Mouse (Mus musculus): ENCODE measurements around the gene Tespa1.

Gene Tespa1

DNA sequence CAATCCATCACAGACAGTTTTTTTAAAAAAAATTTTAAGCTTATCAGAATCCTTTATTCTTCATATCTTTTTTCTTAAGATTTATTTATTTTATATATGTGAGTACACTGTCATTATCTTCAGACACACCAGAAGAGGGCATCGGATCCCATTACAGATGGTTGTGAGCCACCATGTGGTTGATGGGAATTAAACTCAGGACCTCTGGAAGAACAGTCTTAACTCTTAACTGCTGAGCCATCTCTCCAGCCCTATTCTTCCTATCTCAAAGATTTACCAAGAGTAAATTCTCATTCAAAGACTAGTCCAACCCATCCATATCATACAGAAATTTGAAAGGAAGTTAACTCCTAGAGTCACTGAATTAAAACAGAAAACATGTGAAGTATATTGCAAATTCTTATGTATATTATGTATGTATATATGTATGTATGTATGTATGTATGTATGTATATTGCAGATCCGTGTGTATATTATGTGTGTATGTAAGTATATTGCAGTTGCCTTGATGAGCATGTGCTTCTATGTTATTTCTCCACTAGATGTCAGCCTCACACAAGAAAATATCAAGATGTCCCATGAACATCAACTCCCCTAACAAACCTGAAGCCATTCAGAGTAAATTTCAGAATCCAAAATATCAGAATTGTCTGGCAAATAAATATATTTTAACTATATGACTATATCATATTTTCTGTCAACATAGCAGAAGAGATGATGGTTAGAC lies 40.9 kb downstream of the Tespa1 start:
- peak; percentile 57 for DNase-seq (ENCODE audit: low read depth, low spot score)

DNA sequence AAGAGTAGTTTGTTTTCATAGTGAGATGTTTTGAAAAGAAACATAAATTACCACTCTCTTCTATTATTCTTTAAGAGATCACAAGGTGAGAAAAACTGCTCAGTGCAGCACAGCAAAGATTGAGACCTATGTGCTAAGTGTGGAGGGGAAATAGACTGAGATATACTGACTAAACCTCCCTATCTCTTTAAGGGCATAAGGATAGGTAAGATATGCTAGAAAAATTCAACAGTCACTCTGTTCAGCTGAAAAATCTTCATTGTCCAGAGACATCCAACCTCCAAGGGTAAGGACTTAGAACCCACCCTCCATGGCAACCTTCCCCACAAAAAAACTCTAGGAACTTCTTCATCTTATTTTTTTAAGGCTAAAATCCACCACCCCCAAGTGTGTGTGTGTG lies 42.1 kb downstream of the Tespa1 start:
- no peak for DNase-seq (ENCODE audit: low read depth, low spot score)

- DNase-seq (ENCODE audit: low read depth, low spot score) = no peak
Measured at GRCm38 (mm10) chr10:130368384-130368783, 45.7 kb downstream of the Tespa1 start.

- no peak for DNase-seq (ENCODE audit: low read depth, low spot score)
Measured at GRCm38 (mm10) chr10:130370005-130370682, 47.5 kb downstream of the Tespa1 start.

- no peak for DNase-seq (ENCODE audit: low read depth, low spot score)
Measured at GRCm38 (mm10) chr10:130371644-130372043, 49.0 kb downstream of the Tespa1 start.

GRCm38 (mm10) chr10:130372491-130373173 lies 50.0 kb downstream of the Tespa1 start:
- DNase-seq (ENCODE audit: low read depth, low spot score) = no peak

GRCm38 (mm10) chr10:130375145-130375544 lies 52.5 kb downstream of the Tespa1 start:
- no peak for DNase-seq (ENCODE audit: low read depth, low spot score)

GRCm38 (mm10) chr10:130394232-130394631 lies 71.6 kb downstream of the Tespa1 start, which contains the start of gene Vmn2r84:
Gene Vmn2r84, minus strand, starts transcription at chr10:130394332.
- no peak for DNase-seq (ENCODE audit: low read depth, low spot score)

DNA sequence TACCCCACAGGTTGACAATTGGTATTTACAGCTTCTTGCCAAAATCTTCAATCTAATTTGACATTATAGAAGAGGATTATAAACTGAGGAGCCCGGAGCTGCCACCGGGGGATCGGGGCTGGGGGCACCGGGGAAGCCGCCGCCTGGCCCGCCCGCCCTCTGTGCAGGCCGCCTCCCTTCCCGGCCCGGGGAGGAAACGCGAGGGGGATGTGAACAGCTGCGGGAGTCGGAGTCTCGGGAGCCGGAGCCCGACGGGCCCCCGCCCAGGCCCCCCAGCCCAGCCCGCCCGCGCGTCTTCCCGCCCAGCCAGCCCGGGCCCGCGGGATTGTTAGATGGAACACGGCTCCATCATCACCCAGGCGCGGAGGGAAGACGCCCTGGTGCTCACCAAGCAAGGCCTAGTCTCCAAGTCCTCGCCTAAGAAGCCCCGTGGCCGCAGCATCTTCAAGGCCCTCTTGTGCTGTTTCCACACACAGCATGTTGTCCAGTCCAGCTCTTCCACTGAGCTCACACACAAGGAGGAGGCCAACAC lies 89.6 kb downstream of the Tespa1 start:
- DNase-seq (ENCODE audit: low read depth, low spot score) = peak; percentile 42

All from R1 (cell line).